Mouse (Mus musculus): ENCODE measurements around the gene Bbx.

The Bbx gene

DNA sequence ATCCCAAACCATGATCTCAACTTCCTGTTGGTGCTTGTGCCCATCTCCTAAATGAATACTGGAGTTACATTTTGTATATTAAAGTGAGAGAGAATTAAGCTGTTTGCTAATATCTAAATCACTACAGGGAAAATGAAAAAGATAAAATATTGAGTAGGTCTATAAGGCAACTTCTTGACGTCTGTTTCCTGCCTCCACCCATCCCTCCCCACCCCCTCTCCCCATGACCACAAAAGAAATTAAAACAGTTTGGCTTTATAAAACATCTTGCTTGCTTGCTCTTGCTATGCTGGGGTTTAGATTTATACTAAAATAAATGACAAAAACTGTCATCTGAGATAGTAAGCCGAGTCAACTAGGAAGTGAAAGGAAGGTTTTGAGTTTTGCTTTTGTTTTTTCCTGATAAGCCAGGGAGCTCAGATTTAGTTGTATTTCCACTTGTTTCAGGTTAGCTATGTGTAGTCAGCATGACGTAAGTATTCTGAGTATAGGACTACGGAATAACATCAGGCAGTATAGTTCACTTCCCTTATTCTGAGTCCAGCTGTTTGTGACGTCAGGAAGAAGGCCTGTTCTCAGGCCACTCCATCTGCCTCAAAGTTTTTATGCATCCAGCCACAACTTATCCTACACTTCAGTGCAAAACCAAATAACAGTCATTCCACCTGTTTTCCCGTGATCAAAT lies 36.1 kb downstream of the Bbx start:
- DNase-seq = no peak

DNA sequence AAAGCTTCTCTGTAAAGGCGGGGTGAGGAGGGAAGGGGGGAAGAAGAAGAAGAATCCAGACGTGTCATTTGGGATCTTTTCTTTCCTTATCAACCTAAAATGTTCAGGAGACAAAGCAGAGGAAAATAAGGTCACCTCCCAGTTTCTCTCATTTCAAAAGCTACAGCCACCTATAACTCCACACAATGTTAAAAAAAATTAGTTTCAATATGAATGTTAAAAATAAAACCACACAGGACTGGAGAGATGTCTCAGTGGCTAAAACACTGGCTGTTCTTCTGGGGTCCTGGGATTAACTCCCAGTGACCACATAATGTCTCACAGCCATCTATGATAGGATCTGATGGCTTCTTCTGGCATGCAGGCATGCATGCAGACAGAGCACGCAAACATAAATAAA lies 43.7 kb downstream of the Bbx start:
- DNase-seq = no peak

DNA sequence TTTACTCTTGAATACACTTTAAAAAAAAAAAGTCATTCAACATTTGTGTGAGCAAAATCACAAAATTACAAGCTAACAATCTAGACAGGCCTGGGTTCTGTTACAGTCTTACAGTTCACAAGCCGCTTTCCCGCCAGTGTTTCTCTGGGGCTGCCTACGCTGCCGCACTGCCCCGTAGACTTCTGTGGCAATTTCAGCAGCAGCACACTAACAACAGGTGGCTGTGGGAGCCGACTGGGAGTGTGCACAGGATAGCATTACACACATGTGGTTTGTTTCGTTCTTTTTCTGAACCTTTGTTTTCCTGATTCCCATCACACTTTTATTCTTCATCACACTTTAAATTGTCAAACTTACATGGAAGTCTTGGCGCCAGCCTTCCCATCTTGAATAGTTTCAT lies 48.6 kb downstream of the Bbx start:
- no peak for DNase-seq

DNA sequence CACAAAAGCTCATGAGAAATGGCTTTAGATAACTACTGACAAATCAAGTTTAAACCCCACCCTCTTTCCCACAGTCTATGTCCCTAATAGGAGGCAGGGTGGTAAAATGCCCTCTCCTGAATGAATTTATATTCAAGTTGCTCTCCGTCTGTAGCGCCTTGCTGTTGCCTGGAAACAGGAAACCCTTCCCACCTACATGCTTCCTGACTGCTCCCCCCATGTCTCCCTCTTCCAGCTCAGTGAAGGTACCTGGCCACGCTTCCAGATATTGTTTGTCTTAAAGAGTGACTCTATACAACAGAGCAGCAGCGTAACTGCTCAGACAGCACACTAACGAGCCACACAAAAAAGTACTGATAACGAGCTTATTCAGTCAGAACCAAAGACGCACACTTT lies 50.8 kb downstream of the Bbx start:
- no peak for DNase-seq

DNA sequence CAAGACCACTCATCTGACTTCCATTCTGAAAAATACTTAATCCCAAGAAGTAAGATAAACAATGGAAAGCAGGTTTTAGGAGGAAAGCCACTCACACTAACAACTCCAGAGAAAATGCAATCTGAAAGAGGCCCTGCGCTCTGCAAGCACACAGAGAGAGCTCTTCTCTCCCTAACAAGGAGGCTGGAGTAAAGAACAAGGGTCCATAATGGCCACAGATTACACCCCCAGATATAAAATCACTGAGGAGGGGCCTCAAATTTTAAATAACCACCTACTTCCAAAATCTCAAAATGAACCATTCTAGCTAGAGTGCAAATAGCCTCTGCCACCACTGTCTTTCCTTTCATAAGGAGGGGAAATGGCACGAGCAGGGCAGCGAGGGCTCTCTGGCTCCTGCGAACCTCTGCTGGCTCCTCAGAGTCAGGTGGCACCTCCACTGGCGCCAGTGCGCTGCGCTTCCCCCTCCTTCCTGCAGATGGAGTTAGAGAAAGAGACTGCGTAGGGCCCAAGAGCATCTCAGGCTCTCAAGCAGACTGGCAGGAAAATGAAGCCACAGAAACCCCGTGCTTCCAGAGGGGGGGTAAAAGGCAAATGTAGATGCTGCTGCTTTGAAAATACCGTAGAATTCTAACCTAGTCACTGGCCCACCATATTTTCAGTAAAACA lies 51.4 kb downstream of the Bbx start:
- peak; percentile 57 for DNase-seq

DNA sequence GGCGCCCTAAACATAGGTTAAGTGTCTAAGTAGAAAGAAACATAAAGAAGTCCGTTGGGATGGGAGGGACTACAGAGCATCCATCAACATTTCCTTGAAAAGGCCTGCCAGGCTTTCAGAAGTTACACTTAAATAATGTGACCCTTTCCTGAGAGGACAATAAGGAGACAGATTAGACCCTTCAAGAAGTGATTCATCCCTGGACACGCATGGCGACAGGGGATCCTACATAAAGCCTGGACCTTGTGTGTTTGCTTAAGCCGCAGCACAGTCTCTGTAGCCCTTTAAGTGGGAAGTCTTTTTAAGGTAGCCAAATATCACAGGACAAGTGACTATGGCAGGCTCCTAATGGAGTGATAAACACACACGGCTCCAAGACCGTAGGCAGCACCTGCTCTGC lies 52.0 kb downstream of the Bbx start:
- DNase-seq = no peak

DNA sequence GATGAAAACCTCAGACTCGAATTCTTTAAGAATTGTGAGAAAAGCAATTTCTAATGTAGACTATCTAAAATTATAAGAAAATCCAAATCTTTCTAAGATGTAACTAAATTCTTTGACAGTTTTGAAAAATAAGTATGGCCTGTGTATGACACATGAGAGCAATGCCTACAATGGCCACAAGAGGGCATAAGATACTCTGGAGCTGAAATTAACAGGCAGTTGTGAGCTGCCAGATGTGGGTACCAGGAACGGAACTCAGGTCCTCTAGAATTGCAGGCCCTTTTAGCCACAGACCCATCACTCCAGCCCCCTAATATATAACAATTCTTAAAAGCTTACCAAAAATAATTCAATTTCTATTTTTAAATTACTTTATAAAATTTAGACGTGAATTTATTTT lies 57.6 kb downstream of the Bbx start:
- no peak for DNase-seq

DNA sequence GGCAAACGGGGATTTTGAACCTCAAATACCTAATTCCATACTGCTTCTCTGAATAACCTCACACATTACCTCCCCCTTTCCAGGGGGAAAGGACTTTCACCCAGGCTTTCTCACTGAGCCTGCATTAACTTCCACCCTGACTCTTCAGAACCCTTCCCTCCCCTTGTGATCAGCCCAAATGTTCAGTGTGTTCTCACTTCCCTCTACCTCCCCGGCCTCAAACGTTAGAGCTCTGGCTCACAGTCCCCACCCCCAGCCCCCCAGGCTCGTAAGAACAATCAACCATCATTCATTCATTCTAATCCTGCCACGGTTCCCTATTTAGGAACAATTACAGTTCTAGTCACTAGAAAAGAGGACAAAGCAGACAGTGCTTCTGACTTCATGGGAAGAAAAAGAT lies 58.5 kb downstream of the Bbx start:
- DNase-seq = no peak

DNA sequence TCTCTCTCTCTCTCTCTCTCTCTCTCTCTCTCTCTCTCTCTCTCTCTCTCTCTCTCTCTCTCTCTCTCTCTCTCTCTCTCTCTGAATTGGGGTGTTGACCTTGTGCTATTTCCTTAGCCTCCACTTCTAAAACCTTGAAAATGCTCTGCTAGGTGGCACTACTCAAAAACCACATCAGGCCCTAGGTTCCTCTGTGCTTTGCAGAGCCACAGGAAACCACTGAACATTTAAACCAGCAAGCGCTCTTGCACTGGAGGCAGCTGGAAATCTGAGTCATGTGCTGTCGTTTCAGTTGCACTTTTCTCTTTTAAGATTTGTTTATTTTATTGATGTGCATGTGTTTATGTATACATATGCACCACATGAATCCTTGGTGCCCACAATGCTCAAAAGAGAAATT lies 59.6 kb downstream of the Bbx start:
- no peak for DNase-seq

DNA sequence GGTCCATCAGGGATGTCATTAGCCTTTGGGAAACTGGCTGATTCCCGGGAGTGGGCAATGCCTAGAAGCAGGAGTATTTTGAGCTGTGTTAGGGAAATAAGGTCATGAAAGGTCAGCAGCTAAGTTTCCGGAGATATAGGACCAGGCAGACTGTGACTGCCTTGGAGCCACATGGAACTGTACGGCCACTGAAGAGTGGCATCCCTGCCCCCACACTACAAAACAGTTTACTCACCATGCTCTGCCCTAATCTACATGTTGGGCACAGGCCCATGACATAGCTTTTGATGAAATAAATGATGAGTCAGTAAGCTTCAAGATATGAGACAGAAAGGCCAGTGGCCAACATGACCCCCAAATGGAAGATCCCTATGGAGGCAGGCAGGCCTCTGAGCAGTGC lies 60.7 kb downstream of the Bbx start:
- DNase-seq = no peak

DNA sequence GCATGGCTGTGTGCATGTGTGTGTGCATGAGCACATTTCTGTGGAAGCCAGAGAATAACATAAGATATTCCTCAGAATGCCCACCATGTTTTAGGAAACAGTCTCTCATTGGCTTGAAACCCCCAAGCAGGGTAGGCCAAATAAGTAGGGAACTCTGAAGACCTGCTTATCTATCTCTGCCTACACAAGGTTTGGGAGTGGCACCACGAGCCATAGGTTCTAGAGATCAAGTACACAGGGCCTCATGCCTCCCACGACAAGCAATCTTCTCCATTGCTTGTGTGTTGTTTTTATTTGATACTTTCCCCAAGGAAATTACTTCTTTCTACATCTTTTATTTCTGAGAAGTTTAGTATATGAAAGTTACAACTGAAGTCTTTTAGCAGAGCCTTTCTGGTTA lies 61.8 kb downstream of the Bbx start:
- DNase-seq = no peak

DNA sequence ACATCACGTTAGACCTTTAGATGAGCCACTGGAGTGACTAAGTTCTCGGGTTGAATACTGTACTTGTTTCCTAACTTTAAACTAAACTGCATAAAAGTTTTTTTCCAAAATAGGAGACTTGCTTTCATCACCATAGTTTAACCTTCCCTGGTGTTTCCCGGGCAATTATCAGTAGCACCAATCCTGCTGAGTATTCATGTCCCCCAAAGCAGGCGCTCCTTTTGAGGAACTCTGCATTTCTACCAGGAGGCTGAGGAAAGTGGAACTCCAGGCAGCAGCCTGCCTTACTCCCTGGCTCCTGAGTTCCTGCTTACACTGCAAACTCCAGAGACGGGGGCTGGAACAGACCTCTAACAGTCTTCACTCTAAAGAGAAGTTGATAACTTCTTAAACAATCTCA lies 65.6 kb downstream of the Bbx start:
- DNase-seq = no peak

DNA sequence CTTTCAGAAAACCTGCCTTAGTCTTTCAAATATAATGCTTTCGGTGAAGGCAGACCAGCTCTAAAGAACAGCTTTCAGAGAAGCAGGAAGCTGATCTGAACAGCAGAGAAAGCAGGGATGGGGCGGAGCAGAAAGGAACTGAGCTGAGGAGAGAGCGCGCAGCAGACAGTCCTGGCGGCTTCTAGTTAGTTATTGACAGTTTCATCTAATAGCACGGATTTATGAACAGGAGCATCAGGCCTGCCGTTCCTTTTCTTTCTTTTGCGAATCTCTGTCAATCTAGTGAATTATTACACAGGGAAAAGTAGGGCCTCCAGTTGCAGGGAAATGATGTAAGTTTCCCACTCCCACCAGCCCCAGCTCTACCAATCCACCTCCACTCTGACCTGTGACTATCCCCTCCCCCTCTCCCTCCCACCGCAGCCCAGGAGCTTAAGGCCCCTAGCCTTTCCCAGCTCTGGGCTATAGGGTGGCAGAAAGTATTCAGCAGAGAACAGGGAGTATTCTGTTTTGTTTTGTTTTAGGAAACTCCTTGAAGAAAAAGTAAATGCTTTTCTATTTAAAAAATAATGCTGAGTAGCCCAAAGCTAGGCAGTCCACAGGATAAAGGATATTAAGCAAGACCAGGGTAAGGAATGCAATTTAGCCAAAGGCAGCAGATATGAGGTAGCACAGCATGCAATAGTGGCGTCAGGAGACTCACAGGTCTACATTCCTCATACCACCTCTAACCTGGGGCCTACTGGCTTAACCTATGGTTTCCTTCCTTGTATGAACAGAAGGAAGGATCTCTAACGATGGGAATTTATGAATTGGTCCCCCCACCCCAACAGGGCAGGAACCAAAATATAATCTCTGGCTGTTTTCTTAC lies 67.8 kb downstream of the Bbx start:
- DNase-seq = peak; percentile 41

DNA sequence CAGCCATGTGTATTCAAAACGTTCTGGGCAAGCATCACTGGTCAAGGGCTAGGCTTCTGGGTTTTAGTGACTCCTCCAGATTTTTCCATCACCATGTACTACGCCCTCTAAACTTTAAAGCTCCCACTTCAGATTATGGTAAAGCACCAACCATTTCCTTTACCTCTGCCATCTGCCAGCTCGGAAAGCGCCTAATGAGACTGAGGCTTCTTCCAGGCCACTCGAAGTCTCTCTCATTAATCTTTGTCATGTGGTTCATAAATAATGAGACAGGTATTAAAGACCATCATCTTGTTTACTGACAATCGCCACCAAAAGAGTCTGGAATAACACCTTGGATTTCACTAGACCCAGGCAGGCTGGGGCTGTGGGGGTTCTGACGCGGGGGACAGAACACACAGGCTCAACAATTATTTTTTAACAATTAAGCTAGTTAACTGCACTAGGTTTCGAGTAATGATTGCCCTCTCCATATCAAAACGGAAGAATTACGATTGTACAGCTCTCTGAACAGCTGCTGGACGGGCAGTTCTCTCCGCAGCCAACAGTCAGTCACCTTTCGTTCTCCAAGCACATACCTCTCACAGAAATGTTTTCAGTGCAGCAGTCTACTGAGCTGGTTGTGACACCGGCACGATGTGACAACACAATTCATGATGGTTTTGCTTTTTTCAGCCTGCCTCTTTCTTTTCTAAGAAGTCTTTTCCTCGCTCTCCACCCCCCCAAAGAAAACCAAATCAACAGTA lies 68.6 kb downstream of the Bbx start:
- DNase-seq = peak; percentile 23

DNA sequence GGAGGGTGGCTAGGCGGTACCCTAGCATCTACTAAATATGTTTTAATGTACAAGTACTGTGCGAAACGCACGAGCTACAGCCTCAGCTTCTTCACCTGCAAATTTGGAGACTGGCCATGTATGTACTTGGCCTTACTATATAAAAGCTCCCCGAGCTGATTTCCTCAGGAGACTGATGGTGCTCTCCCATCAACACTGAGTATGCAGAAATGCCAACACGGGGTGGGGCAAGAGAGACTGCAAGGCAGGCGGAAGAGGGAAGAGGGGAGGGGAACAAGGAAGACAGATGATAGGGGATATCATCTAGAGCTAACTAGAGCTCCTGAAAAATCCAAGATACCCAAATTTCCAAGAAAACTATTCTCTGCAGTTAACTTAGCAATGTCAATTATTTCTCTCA lies 71.6 kb downstream of the Bbx start:
- DNase-seq = no peak

DNA sequence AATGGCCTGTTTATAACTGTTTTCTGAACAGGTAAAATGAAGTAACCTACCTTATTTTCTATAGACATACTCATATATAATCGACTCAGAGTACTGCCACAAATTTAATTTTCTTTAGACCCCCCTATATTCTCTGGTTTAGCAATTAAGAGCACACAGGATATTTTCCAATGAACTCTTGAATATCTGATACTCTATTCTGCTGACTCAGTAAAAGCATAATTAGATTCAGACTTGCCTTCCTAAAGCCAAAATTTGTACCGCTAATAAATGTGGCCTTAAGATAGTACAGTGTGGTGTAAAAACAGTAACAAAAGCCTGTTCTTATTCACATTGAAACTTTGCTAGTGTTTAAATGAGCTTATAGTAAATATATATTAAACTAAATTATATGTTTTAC lies 102.5 kb downstream of the Bbx start:
- DNase-seq = no peak

DNA sequence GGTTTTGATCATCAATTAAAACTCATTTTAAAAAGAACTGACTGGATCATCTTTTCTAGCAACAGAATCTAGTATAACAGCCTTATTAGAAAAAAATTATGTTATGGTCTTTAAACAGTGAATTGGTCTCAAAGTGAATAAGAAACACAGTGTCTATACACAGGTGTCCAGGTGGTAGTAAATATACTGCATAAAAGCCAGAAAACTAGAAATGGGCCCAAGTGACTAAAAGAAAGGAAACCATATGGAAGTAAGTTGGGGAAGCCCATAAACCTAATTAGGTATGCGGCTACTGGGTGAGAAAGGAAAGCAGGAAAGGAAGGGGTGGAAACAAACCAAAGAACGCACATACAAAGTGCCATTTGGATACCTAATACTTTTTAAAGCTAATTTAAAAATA lies 107.4 kb downstream of the Bbx start:
- DNase-seq = no peak

DNA sequence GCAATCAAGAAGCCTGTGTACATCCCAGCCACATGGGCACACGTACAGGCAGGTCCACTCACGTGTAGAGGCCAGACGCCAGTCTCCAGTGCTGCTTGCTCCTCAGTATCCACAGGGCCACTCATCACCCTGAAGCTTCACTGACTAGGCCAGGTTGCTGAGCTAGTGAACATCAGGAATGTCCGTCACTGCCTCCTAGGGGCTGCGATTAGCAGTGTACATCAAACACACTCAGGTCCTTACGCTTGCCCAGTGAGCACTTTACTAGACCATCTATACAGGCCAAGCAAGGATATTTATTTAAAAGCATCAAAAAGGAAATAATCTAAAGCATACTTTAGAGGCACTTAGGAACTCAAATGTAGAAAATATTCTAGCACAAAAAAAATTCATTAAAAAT lies 107.9 kb downstream of the Bbx start:
- DNase-seq = no peak

DNA sequence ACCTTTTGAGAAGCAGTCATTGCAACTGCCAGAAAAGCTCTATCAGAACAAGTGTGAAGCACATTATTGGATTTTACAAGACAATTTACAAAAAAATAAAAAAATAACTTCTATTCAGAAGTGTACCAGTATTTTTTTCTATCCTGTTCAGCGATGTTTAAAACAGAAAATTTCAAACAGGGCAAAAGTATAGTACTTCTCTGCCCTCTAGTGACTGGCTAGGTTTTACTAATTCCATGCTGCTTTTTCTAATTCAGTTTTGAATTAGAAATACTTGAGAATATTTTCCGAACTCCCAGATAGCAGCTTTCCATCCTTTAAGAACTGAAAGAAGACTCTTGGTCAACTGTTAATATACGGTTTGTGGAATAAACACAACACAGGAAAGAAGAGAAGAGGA lies 110.8 kb downstream of the Bbx start:
- DNase-seq = no peak

DNA sequence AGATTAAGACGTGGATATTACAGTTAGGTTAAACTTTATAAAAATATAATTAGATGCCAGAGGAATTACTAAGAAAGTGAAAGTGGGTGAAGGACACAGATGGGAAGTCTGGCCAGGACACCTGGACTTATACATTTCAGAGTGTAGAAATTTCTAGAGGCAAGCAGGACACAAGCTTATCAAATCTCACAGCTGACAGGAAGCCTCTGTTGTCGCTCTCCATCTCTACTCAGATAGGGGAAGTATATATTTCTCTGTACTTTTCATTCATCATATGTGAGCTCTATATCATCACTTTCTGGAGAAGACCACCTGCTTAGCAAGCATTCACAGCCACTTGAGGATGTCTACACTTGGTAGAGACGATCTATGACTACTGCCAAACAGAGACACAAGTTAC lies 113.9 kb downstream of the Bbx start:
- DNase-seq = no peak

DNA sequence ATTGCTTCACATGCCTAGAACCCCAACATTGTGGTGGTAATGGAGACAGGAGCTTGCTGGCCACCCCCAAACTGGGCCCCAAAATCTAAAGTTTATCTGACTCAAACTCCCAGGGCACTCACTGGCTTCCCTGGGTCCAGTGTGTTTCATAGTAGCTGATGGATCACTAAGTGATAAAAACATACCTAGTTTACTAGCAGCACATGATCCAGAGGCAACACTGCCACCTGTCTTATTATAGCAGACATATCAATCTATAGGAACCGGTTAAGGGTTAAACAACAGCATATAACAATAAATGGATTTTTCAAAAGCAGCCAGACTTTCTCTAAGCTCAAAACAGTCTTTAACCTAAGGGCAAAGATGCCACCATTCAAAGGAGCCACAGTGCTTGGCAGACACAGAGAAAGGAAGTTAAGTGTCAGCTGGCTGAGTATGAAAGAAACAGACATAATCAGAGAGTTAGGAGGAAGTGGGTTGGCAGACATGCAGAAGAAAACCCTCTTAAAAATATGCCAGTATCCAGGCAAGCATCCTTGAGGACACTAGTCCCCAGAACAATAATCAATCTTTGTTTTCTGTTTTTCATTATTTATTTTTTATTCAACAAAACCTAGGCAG lies 116.7 kb downstream of the Bbx start:
- no peak for DNase-seq

DNA sequence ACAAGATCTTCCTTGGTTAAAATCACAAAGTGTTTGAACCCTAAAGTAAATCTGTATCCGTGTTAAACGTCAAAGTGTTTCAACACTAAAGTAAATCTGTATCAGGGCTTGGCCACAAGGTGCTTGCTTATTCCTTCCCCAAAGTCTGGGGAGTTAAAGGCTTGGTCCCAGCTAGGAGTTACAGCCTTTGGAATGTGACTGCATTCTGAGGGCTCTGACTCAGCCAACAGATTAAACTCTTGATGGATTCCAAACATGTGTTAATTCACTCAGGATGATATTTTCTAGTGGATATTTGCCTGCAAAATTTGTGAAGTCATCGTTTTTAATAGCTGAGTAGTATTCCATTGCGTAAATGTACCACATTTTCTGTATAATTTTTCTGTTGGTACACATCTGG lies 120.6 kb downstream of the Bbx start:
- no peak for DNase-seq
